Mouse (Mus musculus) lung, postnatal 10 days (tissue): ENCODE data around the gene Actl6b.
"Not testable (repeated sequence)": the region's sequence is repeated elsewhere in the genome, so short reads cannot be mapped to it uniquely, and the experiment has no call there.

Experiments used
- DNase-seq: peaks from one replicate; pipeline ENCODE4 v3.0.0; 2021

Gene Actl6b

GRCm38 (mm10) chr5:137607860-137608653 lies 54.7 kb downstream of the Actl6b start:
- no peak for DNase-seq

DNA sequence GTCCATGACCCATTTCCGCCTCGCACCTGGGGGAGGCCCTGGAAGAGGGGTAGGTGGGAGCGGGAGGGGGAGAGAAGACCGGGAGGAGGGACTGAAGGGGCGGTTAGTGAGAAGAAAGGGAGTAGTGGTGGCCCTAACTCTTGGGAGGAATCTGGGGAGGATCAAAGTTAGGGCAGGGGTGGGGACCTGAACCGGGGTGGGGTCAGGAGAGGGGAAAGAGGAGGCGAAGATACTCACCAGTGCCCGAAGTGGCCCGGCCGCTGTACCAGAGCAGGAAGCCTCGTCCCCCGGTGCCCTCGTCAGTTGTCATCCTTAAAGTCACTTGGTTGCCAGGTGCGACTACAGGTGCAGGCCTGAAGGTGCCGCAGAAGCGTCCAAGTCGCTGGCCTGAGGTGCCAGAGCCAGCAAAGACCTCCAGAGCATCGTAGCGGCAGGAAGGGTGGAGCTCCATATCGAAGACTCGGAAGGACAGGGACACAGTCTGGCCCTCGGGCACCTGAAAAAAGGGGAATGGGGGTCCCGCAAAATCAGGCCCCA lies 55.4 kb downstream of the Actl6b start:
- peak; percentile 24 for DNase-seq

GRCm38 (mm10) chr5:137609292-137609691 lies 56.0 kb downstream of the Actl6b start:
- no peak for DNase-seq

DNA sequence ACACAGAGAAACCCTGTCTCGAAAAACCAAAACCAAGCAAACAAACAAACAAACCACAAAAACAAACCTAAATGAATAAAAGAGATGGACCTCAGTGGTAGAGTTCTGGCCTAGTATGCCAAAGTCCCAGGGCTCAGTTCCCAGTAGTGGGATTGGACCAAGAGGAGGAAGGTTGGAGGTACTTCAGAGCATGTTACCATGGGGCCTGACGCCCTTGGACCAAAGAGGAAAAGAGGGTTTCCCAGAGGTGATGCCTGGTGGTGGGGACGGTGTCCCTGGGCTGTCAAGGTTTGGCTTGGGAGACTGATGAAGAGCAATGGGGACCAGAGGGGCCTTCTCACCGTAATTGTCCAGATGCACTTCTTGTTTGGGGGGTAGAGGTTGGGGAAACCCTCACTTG lies 56.7 kb downstream of the Actl6b start:
- DNase-seq, result no peak

GRCm38 (mm10) chr5:137610548-137611244 lies 57.4 kb downstream of the Actl6b start:
- DNase-seq, result peak; percentile 92

DNA sequence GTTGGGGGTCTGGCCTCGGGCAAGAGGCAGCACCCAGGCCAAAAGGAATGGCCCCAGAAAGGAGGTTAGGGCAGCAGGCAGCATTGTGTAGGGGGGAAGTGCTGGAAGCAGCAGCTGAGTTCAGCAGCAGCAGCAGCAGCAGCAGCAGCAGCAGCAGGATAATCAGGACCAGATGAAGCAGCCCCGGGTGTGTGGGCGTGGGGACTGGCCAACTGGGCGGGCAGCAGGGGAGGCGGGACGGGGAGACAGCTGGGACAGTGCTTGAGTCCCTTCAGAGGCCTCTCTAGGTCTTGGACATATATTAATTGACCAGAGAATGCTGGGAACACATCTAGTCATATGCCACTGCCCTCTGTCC lies 57.9 kb downstream of the Actl6b start:
- peak; percentile 89 for DNase-seq

- DNase-seq, result no peak
These were observed 59.8 kb downstream of the Actl6b start for GRCm38 (mm10) chr5:137613076-137613475.

DNA sequence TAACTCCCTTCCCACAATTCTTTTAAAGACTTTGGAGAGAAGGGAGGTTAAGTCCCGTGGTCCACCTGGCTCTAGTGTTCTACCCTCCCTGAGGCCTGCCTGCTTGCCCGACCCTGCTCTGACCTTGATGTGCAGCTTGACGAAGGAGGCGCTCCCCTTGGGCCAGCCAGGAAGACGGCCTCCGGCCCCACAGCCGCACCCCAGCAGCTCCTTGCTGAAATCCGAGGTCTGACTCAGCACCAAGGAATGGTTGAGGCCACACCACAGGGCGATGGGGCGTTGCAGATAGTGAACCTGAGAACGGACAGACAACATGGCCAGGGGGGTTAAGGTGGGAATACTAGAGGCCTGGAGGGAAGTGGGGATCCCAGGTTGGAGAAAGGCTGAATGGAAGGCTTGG lies 60.2 kb downstream of the Actl6b start, which contains the start of gene Pcolce:
Gene Pcolce (minus strand): TSS at position 235 of the 400 bp plus-strand sequence.
- peak; percentile 32 for DNase-seq

DNA sequence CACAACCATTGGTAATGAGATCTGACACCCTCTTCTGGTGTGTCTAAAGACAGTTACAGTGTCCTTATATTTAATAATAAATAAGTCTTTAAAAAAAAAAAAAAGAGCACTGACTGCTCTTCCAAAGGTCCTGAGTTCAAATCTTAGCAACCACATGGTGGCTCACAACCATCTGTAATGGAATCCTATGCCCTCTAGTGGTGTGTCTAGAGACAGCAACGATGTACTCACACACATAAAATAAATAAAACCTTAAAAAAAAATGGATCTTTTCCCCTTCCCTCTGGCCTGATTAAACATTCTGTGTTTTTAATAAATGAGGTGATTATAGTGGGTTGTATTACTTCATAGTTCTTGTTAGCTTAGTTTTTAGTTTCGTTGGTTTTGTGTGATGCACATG lies 61.6 kb downstream of the Actl6b start:
- DNase-seq, result not testable (repeated sequence)

DNA sequence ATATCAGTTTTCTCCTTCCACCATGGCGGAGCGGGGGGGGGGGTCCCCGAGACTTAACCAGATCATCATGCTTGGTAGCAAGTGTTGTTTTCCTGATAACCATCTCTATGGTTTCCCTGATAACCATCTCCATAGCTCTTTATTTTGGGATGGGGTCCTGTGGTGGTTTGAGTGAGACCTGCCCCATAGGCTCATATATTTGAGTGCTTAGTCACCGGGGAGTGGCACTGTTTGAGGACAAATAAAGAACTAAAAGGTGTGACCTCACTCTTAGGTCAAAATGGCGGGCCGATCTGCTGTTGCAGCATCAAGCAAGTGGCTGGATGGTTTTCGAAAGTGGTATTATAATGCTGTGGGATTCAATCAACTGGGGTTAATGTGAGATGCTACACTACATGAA lies 62.0 kb downstream of the Actl6b start:
- no peak for DNase-seq
